Mouse (Mus musculus): ENCODE results near the gene Anxa1. TPM values are rescaled to one million over a fixed set of nuclear protein-coding genes. Genes with fewer than 3 reads are reported as not detected.
A peak's percentile ranks its signal among the peaks of the same experiment; 100 is the strongest.

The Anxa1 gene
- polyA plus RNA-seq, 1 experiment: 7.6 TPM

DNA sequence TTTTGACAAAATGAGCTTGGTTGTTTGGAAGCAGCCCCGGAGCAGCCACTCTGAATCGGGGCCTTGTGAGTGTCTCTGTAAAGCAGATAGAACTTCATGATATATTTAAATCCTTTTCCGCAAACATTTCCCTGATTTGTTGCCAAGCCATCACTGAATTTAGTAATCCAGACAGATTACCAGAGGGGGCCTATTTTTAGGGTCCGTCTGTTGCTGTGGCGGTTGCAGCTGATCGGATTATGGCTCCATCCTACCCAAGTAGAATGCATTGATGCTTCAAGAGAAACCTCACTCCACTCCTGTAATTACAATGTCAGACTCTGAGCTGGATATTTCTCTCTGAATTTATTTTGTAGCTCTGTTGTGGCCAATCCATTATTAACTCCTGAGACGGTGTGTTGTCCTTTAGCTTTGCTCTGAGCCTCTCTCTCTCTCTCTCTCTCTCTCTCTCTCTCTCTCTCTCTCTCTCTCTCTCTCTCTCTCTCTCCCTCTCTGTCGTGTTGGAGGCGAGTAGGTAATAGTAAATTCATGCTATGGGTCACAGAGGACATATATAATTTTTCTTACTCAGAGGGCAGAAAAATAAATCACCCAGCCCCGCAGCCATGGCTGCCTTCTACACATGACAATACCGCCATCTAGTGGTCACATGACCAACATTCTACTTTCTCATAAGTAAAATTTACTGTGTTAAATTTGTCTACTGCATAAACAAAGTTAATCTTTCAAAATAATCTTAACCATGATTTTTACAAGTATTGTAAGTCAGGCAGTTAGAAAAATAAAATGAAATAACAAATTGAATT is 46.0 kb downstream of the Anxa1 start:
- H3K4me3 ChIP-seq (ENCODE audit: control insufficient read depth, insufficient read depth, low read length): no peak overlapping the region
- no peaks in the 10 kb centered on the region for H3K4me1 ChIP-seq (replicated peaks; ENCODE audit: control insufficient read depth, insufficient read depth, low read length)
- peak; percentile 9 for DNase-seq
- H3K27me3 ChIP-seq (ENCODE audit: control insufficient read depth, insufficient read depth, low read length): no peaks in the 10 kb centered on the region
- no peaks in the 10 kb centered on the region for H3K36me3 ChIP-seq (ENCODE audit: control insufficient read depth, insufficient read depth, low read length)
- whole genome bisulfite sequencing: 60% methylated on average over 11 of the region's 11 CpGs
- H3K27ac ChIP-seq (ENCODE audit: control insufficient read depth, insufficient read depth, low read length): no peak overlapping the region
- TF ChIP-seq CTCF (IDR thresholded peaks at IDR 0.05; ENCODE audit: borderline replicate concordance, control insufficient read depth, extremely low read depth, insufficient read depth, low read length, poor library complexity): no peak
- no peak for TF ChIP-seq POLR2A (IDR thresholded peaks at IDR 0.05; ENCODE audit: control insufficient read depth, extremely low read depth, insufficient read depth, low read length, poor library complexity)

DNA sequence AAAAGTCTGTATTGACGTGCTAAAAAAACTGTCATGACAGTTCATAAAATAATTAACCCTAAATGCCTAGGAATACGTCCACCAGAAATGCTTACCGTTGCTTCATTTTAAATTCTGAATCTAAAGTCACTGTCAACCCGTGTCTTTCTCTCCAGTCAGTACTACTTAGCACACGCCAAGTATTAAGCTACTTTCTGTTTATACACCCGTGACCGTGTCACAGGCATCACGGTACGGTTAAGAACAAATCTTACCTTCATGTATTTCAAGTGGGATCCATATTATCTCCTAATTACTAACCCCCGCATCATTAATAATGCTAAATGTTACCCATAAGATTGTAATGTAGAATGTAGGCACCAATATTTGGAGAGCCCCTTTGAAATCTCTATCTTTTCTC is 46.7 kb downstream of the Anxa1 start:
- H3K4me3 ChIP-seq (ENCODE audit: control insufficient read depth, insufficient read depth, low read length): no peak overlapping the region
- no peak overlapping the region for H3K27ac ChIP-seq (ENCODE audit: control insufficient read depth, insufficient read depth, low read length)
- no peaks in the 10 kb centered on the region for H3K4me1 ChIP-seq (replicated peaks; ENCODE audit: control insufficient read depth, insufficient read depth, low read length)
- H3K36me3 ChIP-seq (ENCODE audit: control insufficient read depth, insufficient read depth, low read length): no peaks in the 10 kb centered on the region
- 91% methylated on average over 10 of the region's 10 CpGs for WGBS
- no peak for DNase-seq
- no peaks in the 10 kb centered on the region for H3K27me3 ChIP-seq (ENCODE audit: control insufficient read depth, insufficient read depth, low read length)
- TF ChIP-seq POLR2A (IDR thresholded peaks at IDR 0.05; ENCODE audit: control insufficient read depth, extremely low read depth, insufficient read depth, low read length, poor library complexity): no peak
- TF ChIP-seq CTCF (IDR thresholded peaks at IDR 0.05; ENCODE audit: borderline replicate concordance, control insufficient read depth, extremely low read depth, insufficient read depth, low read length, poor library complexity): no peak

Other genes starting within 250 kb of the Anxa1 start
- 1.8 and 2.6 TPM in 2 replicates for gene Aldh1a1, start 101.8 kb upstream of the Anxa1 start, polyA plus RNA-seq (2012; rRNA removed)

All from thymus, adult 2 months (tissue).